8 mouse cellular contexts compared by ENCODE assay signal in genomic region chr11:116488693-116489375, GRCm38 (mm10). TPM values are rescaled to one million over a fixed set of nuclear protein-coding genes. Genes with fewer than 3 reads are reported as not detected.
DNase-seq lines count a peak whose midpoint lies in the region; ATAC-seq and TF ChIP-seq lines count a peak whose summit lies in the region.

No protein-coding gene starts in this region.

- peak overlapping the region; percentile 86 for H3K9ac ChIP-seq in heart, embryonic 15.5 days
- H3K9ac ChIP-seq in CH12.LX (ENCODE audit: insufficient read depth, low read depth) = peak overlapping the region; percentile 70
- H3K9ac ChIP-seq in forebrain, embryonic 14.5 days (ENCODE audit: low read length) = peak overlapping the region; percentile 97
- peak overlapping the region; percentile 90 for H3K9ac ChIP-seq in liver, embryonic 16.5 days (ENCODE audit: low read depth, low read length)

- H3K4me2 ChIP-seq in heart, embryonic 15.5 days = peak overlapping the region; percentile 72
- peak overlapping the region; percentile 89 for H3K4me2 ChIP-seq in CH12.LX (ENCODE audit: insufficient read depth, low read depth, poor library complexity, severe bottlenecking)
- H3K4me2 ChIP-seq in forebrain, embryonic 14.5 days (ENCODE audit: low read length) = peak overlapping the region; percentile 73
- peak overlapping the region; percentile 93 for H3K4me2 ChIP-seq in liver, embryonic 16.5 days (ENCODE audit: low read depth, low read length)

- TF ChIP-seq RAD21 in CH12.LX (IDR thresholded peaks at IDR 0.05; ENCODE audit: low read depth, low read length) = no peak; the same call in 1 of the 2 replicates

- TF ChIP-seq POLR2A in CH12.LX (IDR thresholded peaks at IDR 0.05; ENCODE audit: low read depth, low read length) = no peak

- H3K4me3 ChIP-seq in heart, embryonic 15.5 days = peak overlapping the region; percentile 80
- H3K4me3 ChIP-seq in CH12.LX (replicated peaks in 1 of 3; ENCODE audit: low read depth in 2 of 3, low read length in 2 of 3, poor library complexity in 1 of 3) = peak overlapping the region; percentile 78 to 91 (median 82)
- H3K4me3 ChIP-seq in forebrain, embryonic 14.5 days (ENCODE audit: low read depth, low read length) = peak overlapping the region; percentile 99
- peak overlapping the region; percentile 89 for H3K4me3 ChIP-seq in liver, embryonic 16.5 days (ENCODE audit: low read depth, low read length)

- peak; percentile 20 to 66; a peak in 2 of 4 replicates for TF ChIP-seq CTCF in CH12.LX (conservative IDR thresholded peaks at IDR 0.05 in 1 of 2, IDR thresholded peaks at IDR 0.05 in 1 of 2; ENCODE audit: low read depth in 2 of 2, low read length in 2 of 2)

- DNase-seq in heart, adult 18-20 months = no peak
- peak; percentile 65 for DNase-seq in CH12.LX (ENCODE audit: extremely low read depth)
- no peak for DNase-seq in forebrain, embryonic 14.5 days (ENCODE audit: low spot score)
- DNase-seq in layer of hippocampus, adult 18-20 months (ENCODE audit: low spot score in 2 of 2) = no peak
- DNase-seq in cerebellum, adult 11 months = no peak

- H3K27me3 ChIP-seq in heart, embryonic 15.5 days = no peaks in the 10 kb centered on the region
- no peaks in the 10 kb centered on the region for H3K27me3 ChIP-seq in CH12.LX (replicated peaks)
- H3K27me3 ChIP-seq in forebrain, embryonic 14.5 days (replicated peaks; ENCODE audit: control insufficient read depth, insufficient read depth, low read length) = no peaks in the 10 kb centered on the region
- no peaks in the 10 kb centered on the region for H3K27me3 ChIP-seq in liver, embryonic 16.5 days (ENCODE audit: control insufficient read depth, insufficient read depth, low read depth, low read length)

- peaks cover 14% of the 10 kb centered on the region for H3K4me1 ChIP-seq in heart, embryonic 15.5 days (replicated peaks)
- H3K4me1 ChIP-seq in CH12.LX (ENCODE audit: control insufficient read depth in 1 of 2, insufficient read depth in 2 of 2) = peaks cover 0 to 19% of the 10 kb centered on the region in 2 experiments; a peak in 2 of 4 replicates
- peaks cover 8% of the 10 kb centered on the region for H3K4me1 ChIP-seq in forebrain, embryonic 14.5 days (ENCODE audit: control insufficient read depth, insufficient read depth, low read length)
- peaks cover 14% of the 10 kb centered on the region for H3K4me1 ChIP-seq in liver, embryonic 16.5 days (ENCODE audit: control insufficient read depth, low read depth, low read length)

- dilution Hi-C loops in CH12.LX (cut with MboI; ENCODE audit: extremely low pct_ligation_motif_present, extremely low pct_unique_long_range_greater_than_20kb, low sequenced_read_pairs) = no loop called here

- no peak for ATAC-seq in heart, embryonic 15.5 days (replicated peaks; ENCODE audit: insufficient number of reproducible peaks, insufficient read depth, low FRiP score, low read depth)
- ATAC-seq in forebrain, embryonic 14.5 days = no peak
- no peak for ATAC-seq in liver, embryonic 16.5 days (ENCODE audit: low read depth)
- ATAC-seq in inflammation-experienced regulatory T-cells, adult 6 months = no peak

- TF ChIP-seq EP300 in CH12.LX (IDR thresholded peaks at IDR 0.05; ENCODE audit: low read length) = no peak

- no peaks in the 10 kb centered on the region for H3K9me3 ChIP-seq in heart, embryonic 15.5 days (replicated peaks)
- peaks cover 8% of the 10 kb centered on the region for H3K9me3 ChIP-seq in CH12.LX (replicated peaks; ENCODE audit: low read length)
- no peaks in the 10 kb centered on the region for H3K9me3 ChIP-seq in forebrain, embryonic 14.5 days (replicated peaks; ENCODE audit: control insufficient read depth, low read length)
- H3K9me3 ChIP-seq in liver, embryonic 16.5 days (replicated peaks; ENCODE audit: control insufficient read depth, low read length) = no peaks in the 10 kb centered on the region

- peaks cover 31% of the 10 kb centered on the region for H3K36me3 ChIP-seq in heart, embryonic 15.5 days
- peaks cover 34 to 43% of the 10 kb centered on the region in 2 experiments for H3K36me3 ChIP-seq in CH12.LX (replicated peaks in 1 of 2; ENCODE audit: control insufficient read depth in 1 of 2, insufficient read depth in 1 of 2, low read length in 1 of 2)
- H3K36me3 ChIP-seq in forebrain, embryonic 14.5 days (ENCODE audit: control insufficient read depth, insufficient read depth, low read length) = peaks cover 39% of the 10 kb centered on the region
- peaks cover 5% of the 10 kb centered on the region; the same call in 1 of the 2 replicates for H3K36me3 ChIP-seq in liver, embryonic 16.5 days (ENCODE audit: control insufficient read depth, insufficient read depth)

- no peak overlapping the region for H3K27ac ChIP-seq in heart, embryonic 15.5 days
- no peak overlapping the region for H3K27ac ChIP-seq in CH12.LX (ENCODE audit: insufficient read depth, low read depth)
- no peak overlapping the region for H3K27ac ChIP-seq in forebrain, embryonic 14.5 days (ENCODE audit: low read depth, low read length)
- no peak overlapping the region for H3K27ac ChIP-seq in liver, embryonic 16.5 days (ENCODE audit: low read length)

- in situ Hi-C loops in CH12.LX (cut with MboI; ENCODE audit: low pct_ligation_motif_present, low pct_unique_long_range_greater_than_20kb, low sequenced_read_pairs) = no loop called here

- H3K79me2 ChIP-seq in CH12.LX (replicated peaks; ENCODE audit: control insufficient read depth, extremely low read depth, insufficient read depth, poor library complexity, severe bottlenecking) = peaks cover 19% of the 10 kb centered on the region

- WGBS in heart, embryonic 15.5 days = 67% methylated on average over 14 of the region's 14 CpGs
- 72% methylated on average over 14 of the region's 14 CpGs for WGBS in forebrain, embryonic 14.5 days
- WGBS in liver, embryonic 16.5 days (ENCODE audit: insufficient replicate concordance) = 59% methylated on average over 14 of the region's 14 CpGs

TF ChIP-seq in CH12.LX, 34 proteins besides CTCF, POLR2A, EP300 and RAD21:
- TF ChIP-seq MAFK (IDR thresholded peaks at IDR 0.05; ENCODE audit: insufficient replicate concordance, low read length) (peak; percentile 50; the same call in 1 of the 2 replicates), ZNF384 (IDR thresholded peaks at IDR 0.05; ENCODE audit: low read depth, low read length) (no peak), IRF4 (IDR thresholded peaks at IDR 0.05; ENCODE audit: low read depth, low read length) (0 out of 2 replicates have a peak, but pooled peaks have one; percentile 15)
TF ChIP-seq in CH12.LX: peak in this region for 2.

RNA-seq across cellular contexts. Expression of gene Prpsap1, which starts 5.2 kb away (rescaled TPM):
- 81.7 and 98.2 TPM in 2 replicates for polyA plus RNA-seq in heart, embryonic 15.5 days (2015; fragmentation: Nextera tagmentation; extraction: Ambion mirVana)
- total RNA-seq in heart, adult 18-20 months (2021) = 10 to 100 TPM; 25.1 to 29.4 TPM
- total RNA-seq in CH12.LX (2012; rRNA removed) = 114 and 118 TPM in 2 replicates
- 79.8 and 93.5 TPM in 2 replicates for total RNA-seq in CH12.LX (2014; rRNA removed)
- polyA plus RNA-seq in CH12.LX (2012; ENCODE audit: insufficient read length, low read depth) = 112 and 114 TPM in 2 replicates
- polyA plus RNA-seq in forebrain, embryonic 14.5 days (2014; fragmentation: Nextera tagmentation; extraction: Ambion mirVana) = 138 and 153 TPM in 2 replicates
- polyA plus RNA-seq in liver, embryonic 16.5 days (2015; fragmentation: Nextera tagmentation; extraction: Ambion mirVana) = 47.6 and 47.9 TPM in 2 replicates
- 10 to 100 TPM; 23.4 to 58.2 (median 50.6) TPM for polyA plus RNA-seq in inflammation-experienced regulatory T-cells, adult 6 months (2017; shearing (Covaris generic))
- 10 to 100 TPM; 87.0 to 91.5 TPM for total RNA-seq in layer of hippocampus, adult 18-20 months (2021)

RNA-seq across cellular contexts. Expression of gene Qrich2, which starts 22.8 kb away (rescaled TPM):
- polyA plus RNA-seq in heart, embryonic 15.5 days (2015; fragmentation: Nextera tagmentation; extraction: Ambion mirVana) = 0.10 TPM in 1 of 2 replicates, not detected in the other
- total RNA-seq in heart, adult 18-20 months (2021) = under 1 TPM in 1 of 2 experiments, not detected in 1; 0.05 TPM
- total RNA-seq in CH12.LX (2012; rRNA removed) (0.13 and 0.38 TPM in 2 replicates), CH12.LX (2014; rRNA removed) (0.23 and 0.32 TPM in 2 replicates)
- polyA plus RNA-seq in CH12.LX (2012; ENCODE audit: insufficient read length, low read depth) = 0.29 and 0.37 TPM in 2 replicates
- polyA plus RNA-seq in forebrain, embryonic 14.5 days (2014; fragmentation: Nextera tagmentation; extraction: Ambion mirVana) = not detected in 2 replicates
- not detected in 2 replicates for polyA plus RNA-seq in liver, embryonic 16.5 days (2015; fragmentation: Nextera tagmentation; extraction: Ambion mirVana)
- polyA plus RNA-seq in inflammation-experienced regulatory T-cells, adult 6 months (2017; shearing (Covaris generic)) = not detected
- total RNA-seq in layer of hippocampus, adult 18-20 months (2021) = not detected

RNA-seq across cellular contexts. Expression of gene Sphk1, which starts 41.9 kb away (rescaled TPM):
- 2.8 and 4.4 TPM in 2 replicates for polyA plus RNA-seq in heart, embryonic 15.5 days (2015; fragmentation: Nextera tagmentation; extraction: Ambion mirVana)
- total RNA-seq in heart, adult 18-20 months (2021) = 1 to 10 TPM in 1 of 2 experiments, under 1 TPM in 1; 0.94 to 1.4 TPM
- total RNA-seq in CH12.LX (2012; rRNA removed) (0.84 and 2.1 TPM in 2 replicates), CH12.LX (2014; rRNA removed) (0.20 and 0.89 TPM in 2 replicates)
- polyA plus RNA-seq in CH12.LX (2012; ENCODE audit: insufficient read length, low read depth) = 0.26 and 0.50 TPM in 2 replicates
- 2.2 and 2.7 TPM in 2 replicates for polyA plus RNA-seq in forebrain, embryonic 14.5 days (2014; fragmentation: Nextera tagmentation; extraction: Ambion mirVana)
- 23.7 and 24.3 TPM in 2 replicates for polyA plus RNA-seq in liver, embryonic 16.5 days (2015; fragmentation: Nextera tagmentation; extraction: Ambion mirVana)
- not detected for polyA plus RNA-seq in inflammation-experienced regulatory T-cells, adult 6 months (2017; shearing (Covaris generic))
- total RNA-seq in layer of hippocampus, adult 18-20 months (2021) = 1 to 10 TPM in 1 of 2 experiments, under 1 TPM in 1; 0.84 to 2.3 TPM

RNA-seq across cellular contexts. Expression of gene Ubald2, which starts 54.9 kb away (rescaled TPM):
- 29.3 and 32.5 TPM in 2 replicates for polyA plus RNA-seq in heart, embryonic 15.5 days (2015; fragmentation: Nextera tagmentation; extraction: Ambion mirVana)
- total RNA-seq in heart, adult 18-20 months (2021) = 10 to 100 TPM; 32.0 to 33.3 TPM
- total RNA-seq in CH12.LX (2012; rRNA removed) = 321 and 436 TPM in 2 replicates
- 291 and 336 TPM in 2 replicates for total RNA-seq in CH12.LX (2014; rRNA removed)
- 222 and 228 TPM in 2 replicates for polyA plus RNA-seq in CH12.LX (2012; ENCODE audit: insufficient read length, low read depth)
- polyA plus RNA-seq in forebrain, embryonic 14.5 days (2014; fragmentation: Nextera tagmentation; extraction: Ambion mirVana) = 95.5 and 100 TPM in 2 replicates
- polyA plus RNA-seq in liver, embryonic 16.5 days (2015; fragmentation: Nextera tagmentation; extraction: Ambion mirVana) = 34.1 and 34.5 TPM in 2 replicates
- polyA plus RNA-seq in inflammation-experienced regulatory T-cells, adult 6 months (2017; shearing (Covaris generic)) = 10 to 100 TPM; 10.4 to 14.6 (median 10.6) TPM
- 10 to 100 TPM; 33.3 to 40.5 TPM for total RNA-seq in layer of hippocampus, adult 18-20 months (2021)
